Mouse (Mus musculus) hindbrain, embryonic 15.5 days (tissue): ENCODE measurements around the gene Myh10. TPM values are rescaled to one million over a fixed set of nuclear protein-coding genes. Genes with fewer than 3 reads are reported as not detected.
"Not testable (repeated sequence)": the region's sequence is repeated elsewhere in the genome, so short reads cannot be mapped to it uniquely, and the experiment has no call there.

Experiments
- ATAC-seq: fragments of 200-750 bp; cut with Nextera tagmentation; 2 replicates; pipeline ENCODE4 v1.8.0; 2017; ENCODE audit warnings: low read depth, moderate number of reproducible peaks, moderate TSS enrichment; ENCODE audit not compliant: low FRiP score
- H3K27ac ChIP-seq: fragments of 300-500 bp; sonication (generic); replicated peaks from 2 replicates; pipeline ENCODE4 v1.5.1; 2015; ENCODE audit warnings: mild to moderate bottlenecking, inconsistent platforms
- H3K27me3 ChIP-seq: fragments of 300-500 bp; sonication (generic); 2 replicates; pipeline ENCODE4 v1.6.1; 2015; ENCODE audit warnings: control low read depth, inconsistent platforms
- H3K36me3 ChIP-seq: fragments of 300-500 bp; sonication (generic); 2 replicates; pipeline ENCODE4 v1.6.1; 2015; ENCODE audit warnings: control low read depth, inconsistent platforms
- H3K4me1 ChIP-seq: fragments of 300-500 bp; sonication (generic); replicated peaks from 2 replicates; pipeline ENCODE4 v1.6.1; 2015; ENCODE audit warnings: control low read depth, inconsistent platforms
- H3K4me2 ChIP-seq: fragments of 300-500 bp; sonication (generic); 2 replicates; pipeline ENCODE4 v1.6.1; 2015; ENCODE audit warnings: moderate library complexity, mild to moderate bottlenecking, inconsistent platforms
- H3K4me3 ChIP-seq: fragments of 300-500 bp; sonication (generic); 2 replicates; pipeline ENCODE4 v1.5.1; 2015; ENCODE audit warnings: mild to moderate bottlenecking, inconsistent platforms
- H3K9ac ChIP-seq: fragments of 300-500 bp; sonication (generic); 2 replicates; pipeline ENCODE4 v1.6.1; 2015; ENCODE audit warnings: inconsistent platforms
- H3K9me3 ChIP-seq: fragments of 300-500 bp; sonication (generic); 2 replicates; pipeline ENCODE4 v1.6.1; 2016; ENCODE audit warnings: control low read depth, inconsistent platforms
- WGBS: fragments of 180-500 bp; shearing (Covaris S2); methylation state at CpG from one replicate; pipeline ENCODE4 v1.1.7; 2015; 5-methylcytosine and 5-hydroxymethylcytosine counted together
- polyA plus RNA-seq: library from polyadenylated mRNA; unstranded; fragments of >200 nt; fragmentation: Nextera tagmentation; extraction: Ambion mirVana; gene quantifications from 2 replicates; pipeline ENCODE4 v1.2.1, GENCODE M21; 2015

The Myh10 gene
- polyA plus RNA-seq, 1 experiment from 2014 or later = 97.3 TPM

- Histone ChIP-seq H3K27me3 (no peaks in the 10 kb centered on the region), H3K27ac (no peak overlapping the region), H3K4me2 (no peak overlapping the region), H3K9ac (no peak overlapping the region), H3K9me3 (no peaks in the 10 kb centered on the region), H3K4me3 (no peak overlapping the region), H3K4me1 (no peaks in the 10 kb centered on the region), H3K36me3 (peaks cover 45% of the 10 kb centered on the region)
- 81% methylated on average over 15 of the region's 15 CpGs for WGBS
- ATAC-seq = no peak
Measured at GRCm38 (mm10) chr11:68822326-68822725, 131.0 kb downstream of the Myh10 start.

- peaks cover 51% of the 10 kb centered on the region for H3K36me3 ChIP-seq
- H3K9ac ChIP-seq = no peak overlapping the region
- H3K9me3 ChIP-seq = no peaks in the 10 kb centered on the region
- H3K4me1 ChIP-seq = no peaks in the 10 kb centered on the region
- no peak overlapping the region for H3K27ac ChIP-seq
- H3K27me3 ChIP-seq = no peaks in the 10 kb centered on the region
- 74% methylated on average over 3 of the region's 3 CpGs for WGBS
- H3K4me3 ChIP-seq = no peak overlapping the region
- ATAC-seq = no peak
- H3K4me2 ChIP-seq = no peak overlapping the region
Measured at GRCm38 (mm10) chr11:68826735-68827134, 135.4 kb downstream of the Myh10 start.

- 94% methylated on average over 5 of the region's 5 CpGs for WGBS
- peaks cover 73% of the 10 kb centered on the region for H3K36me3 ChIP-seq
Measured at GRCm38 (mm10) chr11:68831580-68831979, 140.2 kb downstream of the Myh10 start.

GRCm38 (mm10) chr11:68832793-68833192 lies 141.4 kb downstream of the Myh10 start:
- no peak overlapping the region for H3K9ac ChIP-seq
- peaks cover 68% of the 10 kb centered on the region for H3K36me3 ChIP-seq
- H3K9me3 ChIP-seq = no peaks in the 10 kb centered on the region
- H3K27ac ChIP-seq = no peak overlapping the region
- H3K4me1 ChIP-seq = no peaks in the 10 kb centered on the region
- 85% methylated on average over 4 of the region's 4 CpGs for WGBS
- H3K4me2 ChIP-seq = no peak overlapping the region
- no peaks in the 10 kb centered on the region for H3K27me3 ChIP-seq
- no peak overlapping the region for H3K4me3 ChIP-seq
- no peak for ATAC-seq

More at GRCm38 (mm10) chr11:68831580-68831979, 140.2 kb downstream of the Myh10 start:
- not testable (repeated sequence) for H3K27me3 ChIP-seq, H3K27ac ChIP-seq, ATAC-seq, H3K9me3 ChIP-seq, H3K4me3 ChIP-seq, H3K9ac ChIP-seq, H3K4me2 ChIP-seq, H3K4me1 ChIP-seq

- no peak for ATAC-seq
- Histone ChIP-seq H3K4me1 (no peaks in the 10 kb centered on the region), H3K27ac (no peak overlapping the region), H3K4me3 (no peak overlapping the region), H3K4me2 (no peak overlapping the region), H3K9me3 (no peaks in the 10 kb centered on the region), H3K9ac (no peak overlapping the region), H3K36me3 (peaks cover 61% of the 10 kb centered on the region), H3K27me3 (no peaks in the 10 kb centered on the region)
Measured at GRCm38 (mm10) chr11:68833593-68833992, 142.2 kb downstream of the Myh10 start.

- Histone ChIP-seq H3K9ac (no peak overlapping the region), H3K36me3 (peaks cover 61% of the 10 kb centered on the region), H3K27ac (no peak overlapping the region), H3K9me3 (no peaks in the 10 kb centered on the region), H3K4me1 (no peaks in the 10 kb centered on the region), H3K4me3 (no peak overlapping the region), H3K27me3 (no peaks in the 10 kb centered on the region), H3K4me2 (no peak overlapping the region)
- ATAC-seq = no peak
- WGBS = 94% methylated on average over 3 of the region's 3 CpGs
Measured at GRCm38 (mm10) chr11:68835034-68835433, 143.7 kb downstream of the Myh10 start.

- Histone ChIP-seq H3K27ac (no peak overlapping the region), H3K4me3 (no peak overlapping the region), H3K9ac (no peak overlapping the region), H3K27me3 (no peaks in the 10 kb centered on the region), H3K9me3 (no peaks in the 10 kb centered on the region), H3K4me2 (no peak overlapping the region), H3K36me3 (peaks cover 51% of the 10 kb centered on the region), H3K4me1 (no peaks in the 10 kb centered on the region)
- 61% methylated on average over 5 of the region's 5 CpGs for WGBS
- ATAC-seq = no peak
Measured at GRCm38 (mm10) chr11:68839606-68840005, 148.2 kb downstream of the Myh10 start.

GRCm38 (mm10) chr11:68850862-68851261 lies 159.5 kb downstream of the Myh10 start:
- H3K27ac ChIP-seq = no peak overlapping the region
- no peak overlapping the region for H3K4me3 ChIP-seq
- ATAC-seq = no peak
- peak overlapping the region; percentile 85 for H3K4me2 ChIP-seq
- 0 out of 2 replicates have a peak overlapping the region, but pooled peaks have one; percentile 4 for H3K9ac ChIP-seq
- H3K4me1 ChIP-seq = peaks cover 38% of the 10 kb centered on the region
- no peaks in the 10 kb centered on the region for H3K36me3 ChIP-seq
- no peaks in the 10 kb centered on the region for H3K27me3 ChIP-seq
- H3K9me3 ChIP-seq = no peaks in the 10 kb centered on the region
- 90% methylated on average over 7 of the region's 7 CpGs for WGBS

GRCm38 (mm10) chr11:68851644-68852485 lies 160.5 kb downstream of the Myh10 start:
- WGBS = 5% methylated on average over 13 of the region's 13 CpGs
- peak overlapping the region; percentile 90 for H3K4me3 ChIP-seq
- H3K9me3 ChIP-seq = no peaks in the 10 kb centered on the region
- no peaks in the 10 kb centered on the region for H3K36me3 ChIP-seq
- H3K9ac ChIP-seq = peak overlapping the region; percentile 92
- H3K27me3 ChIP-seq = no peaks in the 10 kb centered on the region
- peak overlapping the region; percentile 94 for H3K27ac ChIP-seq
- H3K4me1 ChIP-seq = peaks cover 38% of the 10 kb centered on the region
- peak overlapping the region; percentile 85 for H3K4me2 ChIP-seq
- ATAC-seq = no peak

GRCm38 (mm10) chr11:68852486-68852901 lies 161.1 kb downstream of the Myh10 start:
- Histone ChIP-seq H3K4me3 (peak overlapping the region; percentile 90), H3K4me2 (peak overlapping the region; percentile 85), H3K9ac (peak overlapping the region; percentile 92), H3K27me3 (no peaks in the 10 kb centered on the region), H3K4me1 (peaks cover 38% of the 10 kb centered on the region), H3K36me3 (no peaks in the 10 kb centered on the region), H3K9me3 (no peaks in the 10 kb centered on the region), H3K27ac (peak overlapping the region; percentile 94)
- WGBS = under 1% methylated on average over 36 of the region's 36 CpGs
- no peak; the same call in 1 of the 2 replicates for ATAC-seq

- 0% methylated on average over 37 of the region's 42 CpGs for WGBS
- peak; percentile 100 for ATAC-seq
- no peaks in the 10 kb centered on the region for H3K9me3 ChIP-seq
- peaks cover 38% of the 10 kb centered on the region for H3K4me1 ChIP-seq
- peak overlapping the region; percentile 92 for H3K9ac ChIP-seq
- H3K4me2 ChIP-seq = peak overlapping the region; percentile 85
- no peaks in the 10 kb centered on the region for H3K27me3 ChIP-seq
- H3K27ac ChIP-seq = peak overlapping the region; percentile 94
- peak overlapping the region; percentile 90 for H3K4me3 ChIP-seq
- H3K36me3 ChIP-seq = no peaks in the 10 kb centered on the region
Measured at GRCm38 (mm10) chr11:68852932-68853409, 161.6 kb downstream of the Myh10 start.

GRCm38 (mm10) chr11:68853611-68854401 lies 162.4 kb downstream of the Myh10 start:
- Histone ChIP-seq H3K27ac (peak overlapping the region; percentile 94), H3K4me2 (peak overlapping the region; percentile 85), H3K4me1 (peaks cover 38% of the 10 kb centered on the region), H3K36me3 (no peaks in the 10 kb centered on the region), H3K9ac (peak overlapping the region; percentile 39), H3K9me3 (no peaks in the 10 kb centered on the region), H3K4me3 (peak overlapping the region; percentile 90), H3K27me3 (no peaks in the 10 kb centered on the region)
- no peak for ATAC-seq
- WGBS = 51% methylated on average over 14 of the region's 14 CpGs
